12 mouse cellular contexts compared by ENCODE assay signal in genomic region chr5:111432842-111433241, GRCm38 (mm10). TPM values are rescaled to one million over a fixed set of nuclear protein-coding genes. Genes with fewer than 3 reads are reported as not detected.
A peak's percentile ranks its signal among the peaks of the same experiment; 100 is the strongest.
DNase-seq lines count a peak whose midpoint lies in the region; ATAC-seq and TF ChIP-seq lines count a peak whose summit lies in the region.
"Had no signal": no experiment of that assay in that cellular context is flagged by ENCODE, and none has a peak within 500 bp of the region (broad histone marks: within the 10 kb centered on the region; RNA-seq: fewer than 3 reads in every experiment).

No protein-coding gene starts in this region.

- ATAC-seq in embryonic facial prominence, embryonic 12.5 days (ENCODE audit: insufficient number of reproducible peaks, insufficient read depth, low FRiP score, low TSS enrichment), result no peak
- ATAC-seq in hindbrain, embryonic 11.5 days (ENCODE audit: low FRiP score), result no peak
- no peak for ATAC-seq in midbrain, embryonic 12.5 days (ENCODE audit: low FRiP score, low read depth)

- H3K4me1 ChIP-seq in embryonic facial prominence, embryonic 12.5 days, result peaks cover 86% of the 10 kb centered on the region
- H3K4me1 ChIP-seq in embryonic facial prominence, embryonic 10.5 days, result peaks cover 98% of the 10 kb centered on the region
- H3K4me1 ChIP-seq in cortical plate, adult 2 months (ENCODE audit: control insufficient read depth, insufficient read depth, low read length), result peaks cover 23% of the 10 kb centered on the region
- peaks cover 30% of the 10 kb centered on the region for H3K4me1 ChIP-seq in hindbrain, embryonic 11.5 days (replicated peaks; ENCODE audit: control insufficient read depth, insufficient read depth, low read length)
- peaks cover 97% of the 10 kb centered on the region for H3K4me1 ChIP-seq in midbrain, embryonic 12.5 days

- no peak for DNase-seq in embryonic facial prominence, embryonic 10.5 days (ENCODE audit: low spot score)
- no peak for DNase-seq in hindbrain, embryonic 11.5 days (ENCODE audit: low spot score)
- DNase-seq in cerebellum, postnatal 36 days, result no peak
- no peak for DNase-seq in adipocyte (ENCODE audit: low spot score)
- no peak for DNase-seq in embryo, embryonic 11 days
- DNase-seq: adrenal gland, adult 8-10 months; gastrocnemius, postnatal 25 days; kidney, adult 18-20 months; kidney, postnatal 4 days had no signal

- TF ChIP-seq CTCF in cortical plate, adult 2 months (IDR thresholded peaks at IDR 0.05; ENCODE audit: extremely low read depth, insufficient read depth, low read length), result no peak

- no peak overlapping the region for H3K27ac ChIP-seq in embryonic facial prominence, embryonic 12.5 days
- H3K27ac ChIP-seq in embryonic facial prominence, embryonic 10.5 days (replicated peaks), result no peak overlapping the region
- H3K27ac ChIP-seq in cortical plate, adult 2 months (ENCODE audit: insufficient read depth, low read length), result peak overlapping the region; percentile 17; the same call in 1 of the 2 replicates
- 0 out of 2 replicates have a peak overlapping the region, but pooled peaks have one; percentile 11 for H3K27ac ChIP-seq in hindbrain, embryonic 11.5 days (ENCODE audit: low read depth, low read length)
- peak overlapping the region; percentile 5; the same call in 1 of the 2 replicates for H3K27ac ChIP-seq in midbrain, embryonic 12.5 days (replicated peaks)

- H3K27me3 ChIP-seq in embryonic facial prominence, embryonic 12.5 days, result no peaks in the 10 kb centered on the region
- no peaks in the 10 kb centered on the region for H3K27me3 ChIP-seq in embryonic facial prominence, embryonic 10.5 days (replicated peaks; ENCODE audit: low read depth, poor library complexity, severe bottlenecking)
- H3K27me3 ChIP-seq in hindbrain, embryonic 11.5 days (ENCODE audit: control insufficient read depth, insufficient read depth, low read length), result no peaks in the 10 kb centered on the region
- H3K27me3 ChIP-seq in midbrain, embryonic 12.5 days, result no peaks in the 10 kb centered on the region

- peaks cover 10% of the 10 kb centered on the region for H3K36me3 ChIP-seq in embryonic facial prominence, embryonic 12.5 days
- peaks cover 90% of the 10 kb centered on the region for H3K36me3 ChIP-seq in embryonic facial prominence, embryonic 10.5 days (replicated peaks)
- no peaks in the 10 kb centered on the region for H3K36me3 ChIP-seq in hindbrain, embryonic 11.5 days (ENCODE audit: control insufficient read depth, insufficient read depth, low read length)
- H3K36me3 ChIP-seq in midbrain, embryonic 12.5 days, result peaks cover 31% of the 10 kb centered on the region; the same call in 1 of the 2 replicates

- 40% methylated on average over 5 of the region's 5 CpGs for WGBS in embryonic facial prominence, embryonic 12.5 days
- 44% methylated on average over 5 of the region's 5 CpGs for WGBS in embryonic facial prominence, embryonic 10.5 days
- WGBS in hindbrain, embryonic 11.5 days, result 43% methylated on average over 5 of the region's 5 CpGs
- whole genome bisulfite sequencing in midbrain, embryonic 12.5 days, result 27% methylated on average over 5 of the region's 5 CpGs

- 0 out of 2 replicates have a peak overlapping the region, but pooled peaks have one; percentile 3 for H3K4me2 ChIP-seq in embryonic facial prominence, embryonic 12.5 days (replicated peaks)
- H3K4me2 ChIP-seq in hindbrain, embryonic 11.5 days (replicated peaks; ENCODE audit: low read depth, low read length), result no peak overlapping the region
- H3K4me2 ChIP-seq in midbrain, embryonic 12.5 days (replicated peaks), result no peak overlapping the region

- 0 out of 2 replicates have a peak overlapping the region, but pooled peaks have one; percentile 7 for H3K9ac ChIP-seq in embryonic facial prominence, embryonic 12.5 days
- no peak overlapping the region; the same call in 1 of the 2 replicates for H3K9ac ChIP-seq in hindbrain, embryonic 11.5 days (ENCODE audit: low read depth, low read length)
- H3K9ac ChIP-seq in midbrain, embryonic 12.5 days (replicated peaks), result no peak overlapping the region; the same call in 1 of the 2 replicates

- H3K9me3 ChIP-seq in embryonic facial prominence, embryonic 12.5 days, result no peaks in the 10 kb centered on the region
- no peaks in the 10 kb centered on the region for H3K9me3 ChIP-seq in embryonic facial prominence, embryonic 10.5 days
- no peaks in the 10 kb centered on the region for H3K9me3 ChIP-seq in hindbrain, embryonic 11.5 days (ENCODE audit: control insufficient read depth, low read length)
- no peaks in the 10 kb centered on the region for H3K9me3 ChIP-seq in midbrain, embryonic 12.5 days

- H3K4me3 ChIP-seq in embryonic facial prominence, embryonic 12.5 days, result no peak overlapping the region
- no peak overlapping the region for H3K4me3 ChIP-seq in embryonic facial prominence, embryonic 10.5 days
- no peak overlapping the region for H3K4me3 ChIP-seq in cortical plate, adult 2 months (ENCODE audit: insufficient read depth, low read length)
- H3K4me3 ChIP-seq in hindbrain, embryonic 11.5 days (ENCODE audit: low read depth, low read length), result no peak overlapping the region
- H3K4me3 ChIP-seq in midbrain, embryonic 12.5 days, result no peak overlapping the region

- TF ChIP-seq POLR2A in cortical plate, adult 2 months (IDR thresholded peaks at IDR 0.05; ENCODE audit: extremely low read depth, insufficient read depth, low read length), result no peak

RNA-seq across cellular contexts. Expression of gene Mn1, which starts 15.7 kb away (rescaled TPM):
- polyA plus RNA-seq in embryonic facial prominence, embryonic 12.5 days (2016; fragmentation: Nextera tagmentation; extraction: Ambion mirVana), result 57.8 and 58.3 TPM in 2 replicates
- 44.3 and 49.5 TPM in 2 replicates for polyA plus RNA-seq in embryonic facial prominence, embryonic 10.5 days (2016; fragmentation: Nextera tagmentation; extraction: Ambion mirVana)
- 12.8 and 14.8 TPM in 2 replicates for polyA plus RNA-seq in cortical plate, adult 2 months (2012; rRNA removed)
- 41.9 and 42.5 TPM in 2 replicates for polyA plus RNA-seq in hindbrain, embryonic 11.5 days (2014; fragmentation: Nextera tagmentation; extraction: Ambion mirVana)
- polyA plus RNA-seq in midbrain, embryonic 12.5 days (2016; fragmentation: Nextera tagmentation; extraction: Ambion mirVana), result 55.9 and 61.8 TPM in 2 replicates

Comparison
In these comparisons a context has a peak if more than half of its experiments do, and no peak if none do; other contexts are left out.
1. H3K27ac ChIP-seq: peak in cortical plate, adult 2 months (single experiment), hindbrain, embryonic 11.5 days (single experiment) and midbrain, embryonic 12.5 days (single experiment); none in embryonic facial prominence, embryonic 12.5 days (single experiment) and embryonic facial prominence, embryonic 10.5 days (single experiment).